Mouse (Mus musculus) thymus, adult 2 months (tissue): ENCODE data around the gene Ror1.

Experiments used
- CTCF ChIP-seq: fragments of 200-500 bp; IDR thresholded peaks from 2 replicates; pipeline ENCODE4 v1.5.1; 2012; ENCODE audit warnings: mild to moderate bottlenecking, control low read depth, low read length, moderate library complexity, borderline replicate concordance; ENCODE audit not compliant: control insufficient read depth, poor library complexity, insufficient read depth; ENCODE audit errors: extremely low read depth
- POLR2A ChIP-seq: fragments of 200-500 bp; IDR thresholded peaks from 2 replicates; pipeline ENCODE4 v1.6.1; 2012; ENCODE audit warnings: mild to moderate bottlenecking, low read length, control low read depth, moderate library complexity; ENCODE audit not compliant: control insufficient read depth, poor library complexity, insufficient read depth; ENCODE audit errors: extremely low read depth

- no peak for TF ChIP-seq CTCF
- no peak for TF ChIP-seq POLR2A
Observed at GRCm38 (mm10) chr4:100116366-100116765, 20.8 kb downstream of the Ror1 start.
